Comparison of ENCODE assay signal across 30 mouse cellular contexts in genomic region chrX:129690677-129691076, GRCm38 (mm10). TPM values are rescaled to one million over a fixed set of nuclear protein-coding genes. Genes with fewer than 3 reads are reported as not detected.
DNase-seq lines count a peak whose midpoint lies in the region; ATAC-seq and TF ChIP-seq lines count a peak whose summit lies in the region.
"Had no signal": no experiment of that assay in that cellular context is flagged by ENCODE, and none has a peak within 500 bp of the region (broad histone marks: within the 10 kb centered on the region; RNA-seq: fewer than 3 reads in every experiment).

No protein-coding gene starts in this region.

- no peak for TF ChIP-seq EP300 in liver, postnatal 0 days (IDR thresholded peaks at IDR 0.05; ENCODE audit: low read depth)

- H3K4me2 ChIP-seq in liver, postnatal 0 days (ENCODE audit: low read depth, low read length) = no peak overlapping the region
- H3K4me2 ChIP-seq in midbrain, embryonic 14.5 days (ENCODE audit: low read length) = no peak overlapping the region
- H3K4me2 ChIP-seq: embryonic facial prominence, embryonic 15.5 days; forebrain, embryonic 12.5 days; heart, embryonic 12.5 days; hindbrain, embryonic 13.5 days; limb, embryonic 13.5 days; liver, embryonic 12.5 days; midbrain, embryonic 15.5 days had no signal

- no peak for TF ChIP-seq CTCF in liver, postnatal 0 days (IDR thresholded peaks at IDR 0.05; ENCODE audit: low read depth)
- no peak for TF ChIP-seq CTCF in cerebellum, adult 2 months (IDR thresholded peaks at IDR 0.05; ENCODE audit: borderline replicate concordance, insufficient read depth, low read depth, low read length)

- intact Hi-C loops in heart, postnatal 10 days (cut with DNase I) = no loop called here

- no peak overlapping the region for H3K27ac ChIP-seq in liver, postnatal 0 days (ENCODE audit: low read depth)
- H3K27ac ChIP-seq in cerebellum, adult 2 months (ENCODE audit: insufficient read depth, low read length) = no peak overlapping the region
- H3K27ac ChIP-seq in midbrain, embryonic 14.5 days (replicated peaks; ENCODE audit: low read depth, low read length) = no peak overlapping the region
- H3K27ac ChIP-seq: embryonic facial prominence, embryonic 10.5 days; embryonic facial prominence, embryonic 15.5 days; forebrain, embryonic 12.5 days; hindbrain, embryonic 13.5 days; kidney, postnatal 0 days; limb, embryonic 13.5 days; liver, embryonic 12.5 days; macrophage; midbrain, embryonic 15.5 days had no signal

- no peaks in the 10 kb centered on the region for H3K36me3 ChIP-seq in liver, postnatal 0 days (replicated peaks; ENCODE audit: insufficient read depth, low read length)
- H3K36me3 ChIP-seq in midbrain, embryonic 14.5 days (ENCODE audit: control insufficient read depth, insufficient read depth, low read length) = no peaks in the 10 kb centered on the region
- H3K36me3 ChIP-seq: embryonic facial prominence, embryonic 10.5 days; embryonic facial prominence, embryonic 15.5 days; forebrain, embryonic 12.5 days; heart, embryonic 12.5 days; hindbrain, embryonic 13.5 days; limb, embryonic 13.5 days; liver, embryonic 12.5 days; midbrain, embryonic 15.5 days had no signal

- no peak for ATAC-seq in liver, postnatal 0 days
- peak; percentile 65 for ATAC-seq in megakaryocyte progenitor cell, adult 5-6 weeks (replicated peaks; ENCODE audit: poor library complexity)
- ATAC-seq in midbrain, embryonic 14.5 days (ENCODE audit: low FRiP score, low TSS enrichment) = no peak
- ATAC-seq: CD4-positive, CD25-positive, alpha-beta regulatory T cell, adult 4 months; intestine, embryonic 16.5 days; liver, embryonic 12.5 days; lung, postnatal 0 days; midbrain, embryonic 15.5 days had no signal

- no peak overlapping the region for H3K9ac ChIP-seq in liver, postnatal 0 days (replicated peaks)
- no peak overlapping the region for H3K9ac ChIP-seq in midbrain, embryonic 14.5 days (replicated peaks; ENCODE audit: low read length)
- H3K9ac ChIP-seq: embryonic facial prominence, embryonic 15.5 days; forebrain, embryonic 12.5 days; heart, embryonic 12.5 days; hindbrain, embryonic 13.5 days; limb, embryonic 13.5 days; liver, embryonic 12.5 days; midbrain, embryonic 15.5 days had no signal

- DNase-seq in liver, postnatal 0 days = peak; percentile 10
- no peak for DNase-seq in liver
- peak; percentile 28 to 38 for DNase-seq in thymus, postnatal 10 days (ENCODE audit: low spot score in 2 of 2)
- no peak for DNase-seq in cerebellum, adult 2 months
- no peak for DNase-seq in midbrain, embryonic 14.5 days
- no peak for DNase-seq in cerebellum, postnatal 4 days (ENCODE audit: low spot score in 2 of 2)
- no peak for DNase-seq in heart, postnatal 10 days
- DNase-seq: adrenal gland, adult 8-10 months; cerebellum, adult 9-11 months; gastrocnemius, postnatal 14 days; heart, adult 11 months; heart, postnatal 14 days; kidney, adult 8-10 months; kidney, postnatal 4 days; lung, adult 18-20 months; right cerebral cortex, adult 18-20 months had no signal

- H3K9me3 ChIP-seq in liver, postnatal 0 days (ENCODE audit: low read length) = no peaks in the 10 kb centered on the region
- H3K9me3 ChIP-seq in midbrain, embryonic 14.5 days (ENCODE audit: control insufficient read depth, low read length) = no peaks in the 10 kb centered on the region
- H3K9me3 ChIP-seq: embryonic facial prominence, embryonic 10.5 days; embryonic facial prominence, embryonic 15.5 days; forebrain, embryonic 12.5 days; heart, embryonic 12.5 days; hindbrain, embryonic 13.5 days; limb, embryonic 13.5 days; liver, embryonic 12.5 days; midbrain, embryonic 15.5 days had no signal

- 30% methylated on average over 1 of the region's 1 CpGs for WGBS in liver, postnatal 0 days (ENCODE audit: insufficient replicate concordance)
- 64% methylated on average over 1 of the region's 1 CpGs for WGBS in cerebellum, adult 2 months
- 91% methylated on average over 1 of the region's 1 CpGs for WGBS in midbrain, embryonic 14.5 days

- TF ChIP-seq POLR2A in cerebellum, adult 2 months (IDR thresholded peaks at IDR 0.05; ENCODE audit: borderline replicate concordance, insufficient read depth, low read length) = no peak

- H3K4me3 ChIP-seq in liver, postnatal 0 days (ENCODE audit: low read depth, low read length) = no peak overlapping the region
- no peak overlapping the region for H3K4me3 ChIP-seq in cerebellum, adult 2 months (replicated peaks; ENCODE audit: insufficient read depth, low read depth, low read length)
- H3K4me3 ChIP-seq in midbrain, embryonic 14.5 days (replicated peaks; ENCODE audit: low read depth, low read length) = no peak overlapping the region
- H3K4me3 ChIP-seq: embryonic facial prominence, embryonic 10.5 days; embryonic facial prominence, embryonic 15.5 days; forebrain, embryonic 12.5 days; heart, embryonic 12.5 days; hindbrain, embryonic 13.5 days; limb, embryonic 13.5 days; liver, embryonic 12.5 days; midbrain, embryonic 15.5 days had no signal

- no peaks in the 10 kb centered on the region for H3K4me1 ChIP-seq in liver, postnatal 0 days (ENCODE audit: insufficient read depth)
- H3K4me1 ChIP-seq in cerebellum, adult 2 months (ENCODE audit: control insufficient read depth, insufficient read depth, low read length) = no peaks in the 10 kb centered on the region
- no peaks in the 10 kb centered on the region for H3K4me1 ChIP-seq in midbrain, embryonic 14.5 days (ENCODE audit: control insufficient read depth, insufficient read depth, low read length)
- H3K4me1 ChIP-seq: embryonic facial prominence, embryonic 10.5 days; embryonic facial prominence, embryonic 15.5 days; forebrain, embryonic 12.5 days; heart, embryonic 12.5 days; hindbrain, embryonic 13.5 days; limb, embryonic 13.5 days; liver, embryonic 12.5 days; midbrain, embryonic 15.5 days had no signal

- H3K27me3 ChIP-seq in liver, postnatal 0 days (ENCODE audit: insufficient read depth, low read length) = no peaks in the 10 kb centered on the region
- H3K27me3 ChIP-seq in cerebellum, adult 2 months (ENCODE audit: control insufficient read depth, insufficient read depth, low read length) = no peaks in the 10 kb centered on the region
- no peaks in the 10 kb centered on the region for H3K27me3 ChIP-seq in midbrain, embryonic 14.5 days (ENCODE audit: control insufficient read depth, insufficient read depth, low read length)
- H3K27me3 ChIP-seq: embryonic facial prominence, embryonic 15.5 days; forebrain, embryonic 12.5 days; heart, embryonic 12.5 days; hindbrain, embryonic 13.5 days; limb, embryonic 13.5 days; liver, embryonic 12.5 days; midbrain, embryonic 15.5 days had no signal

RNA-seq across cellular contexts. Expression of gene Diaph2, which starts 58.9 kb away (rescaled TPM):
- 1.8 and 2.4 TPM in 2 replicates for polyA plus RNA-seq in liver, postnatal 0 days (2015; fragmentation: Nextera tagmentation; extraction: Ambion mirVana)
- 39.7 and 39.8 TPM in 2 replicates for total RNA-seq in megakaryocyte progenitor cell, adult 5-6 weeks (2015)
- total RNA-seq in megakaryocyte progenitor cell, adult 5-6 weeks (2017) = 16.2 and 18.7 TPM in 2 replicates
- polyA plus RNA-seq in cerebellum, adult 2 months (2012; rRNA removed) = 5.0 and 6.4 TPM in 2 replicates
- polyA plus RNA-seq in midbrain, embryonic 14.5 days (2014; fragmentation: Nextera tagmentation; extraction: Ambion mirVana) = 2.8 and 4.9 TPM in 2 replicates
- 10 to 100 TPM; 16.3 to 18.3 TPM for total RNA-seq in heart, postnatal 10 days (2021)

Comparison
In these comparisons a context has a peak if more than half of its experiments do, and no peak if none do; other contexts are left out.
1. DNase-seq: peak in liver, postnatal 0 days (single experiment) and thymus, postnatal 10 days (2 of 2); none in liver (single experiment), cerebellum, adult 2 months (0 of 2), midbrain, embryonic 14.5 days (single experiment), cerebellum, postnatal 4 days (0 of 2) and heart, postnatal 10 days (0 of 2).